Mouse (Mus musculus): Measurements from ENCODE around the gene Anxa3. TPM values are rescaled to one million over a fixed set of nuclear protein-coding genes. Genes with fewer than 3 reads are reported as not detected.

Anxa3 gene
- polyA plus RNA-seq, 1 experiment, result 1.9 TPM

- H3K4me1 ChIP-seq (ENCODE audit: control insufficient read depth, insufficient read depth, insufficient read length, low read length), result no peaks in the 10 kb centered on the region
- no peaks in the 10 kb centered on the region for H3K27me3 ChIP-seq (ENCODE audit: control insufficient read depth, insufficient read depth, low read length)
- H3K36me3 ChIP-seq (ENCODE audit: control insufficient read depth, insufficient read depth, low read length), result no peaks in the 10 kb centered on the region
- TF ChIP-seq POLR2A (IDR thresholded peaks at IDR 0.05; ENCODE audit: low read depth, low read length) (no peak), CTCF (IDR thresholded peaks at IDR 0.05; ENCODE audit: extremely low read depth, insufficient read length, insufficient replicate concordance, low read depth, low read length) (no peak)
- WGBS, result 16% methylated on average over 7 of the region's 7 CpGs
- no peak overlapping the region for H3K4me3 ChIP-seq (ENCODE audit: low read depth, low read length)
- no peak overlapping the region for H3K27ac ChIP-seq (ENCODE audit: insufficient read depth, low read depth, low read length)
Observed at GRCm38 (mm10) chr5:96802185-96802584, 9.0 kb downstream of the Anxa3 start.

- Histone ChIP-seq H3K4me1 (ENCODE audit: control insufficient read depth, insufficient read depth, insufficient read length, low read length) (no peaks in the 10 kb centered on the region), H3K4me3 (ENCODE audit: low read depth, low read length) (no peak overlapping the region), H3K27me3 (ENCODE audit: control insufficient read depth, insufficient read depth, low read length) (no peaks in the 10 kb centered on the region), H3K27ac (ENCODE audit: insufficient read depth, low read depth, low read length) (no peak overlapping the region), H3K36me3 (ENCODE audit: control insufficient read depth, insufficient read depth, low read length) (no peaks in the 10 kb centered on the region)
- WGBS, result 65% methylated on average over 3 of the region's 3 CpGs
- no peak for TF ChIP-seq CTCF (IDR thresholded peaks at IDR 0.05; ENCODE audit: extremely low read depth, insufficient read length, insufficient replicate concordance, low read depth, low read length)
- TF ChIP-seq POLR2A (IDR thresholded peaks at IDR 0.05; ENCODE audit: low read depth, low read length), result no peak
Observed at GRCm38 (mm10) chr5:96803091-96803490, 10.0 kb downstream of the Anxa3 start.

- TF ChIP-seq CTCF (IDR thresholded peaks at IDR 0.05; ENCODE audit: extremely low read depth, insufficient read length, insufficient replicate concordance, low read depth, low read length) (no peak), POLR2A (IDR thresholded peaks at IDR 0.05; ENCODE audit: low read depth, low read length) (no peak)
- Histone ChIP-seq H3K27ac (ENCODE audit: insufficient read depth, low read depth, low read length) (no peak overlapping the region), H3K27me3 (ENCODE audit: control insufficient read depth, insufficient read depth, low read length) (no peaks in the 10 kb centered on the region), H3K36me3 (ENCODE audit: control insufficient read depth, insufficient read depth, low read length) (no peaks in the 10 kb centered on the region), H3K4me1 (ENCODE audit: control insufficient read depth, insufficient read depth, insufficient read length, low read length) (no peaks in the 10 kb centered on the region), H3K4me3 (ENCODE audit: low read depth, low read length) (no peak overlapping the region)
- WGBS, result 76% methylated on average over 4 of the region's 4 CpGs
Observed at GRCm38 (mm10) chr5:96804304-96804703, 11.2 kb downstream of the Anxa3 start.

- 82% methylated on average over 3 of the region's 3 CpGs for WGBS
- TF ChIP-seq POLR2A (IDR thresholded peaks at IDR 0.05; ENCODE audit: low read depth, low read length), result no peak
- no peak for TF ChIP-seq CTCF (IDR thresholded peaks at IDR 0.05; ENCODE audit: extremely low read depth, insufficient read length, insufficient replicate concordance, low read depth, low read length)
- Histone ChIP-seq H3K4me3 (ENCODE audit: low read depth, low read length) (no peak overlapping the region), H3K27ac (ENCODE audit: insufficient read depth, low read depth, low read length) (no peak overlapping the region), H3K27me3 (ENCODE audit: control insufficient read depth, insufficient read depth, low read length) (no peaks in the 10 kb centered on the region), H3K36me3 (ENCODE audit: control insufficient read depth, insufficient read depth, low read length) (no peaks in the 10 kb centered on the region), H3K4me1 (ENCODE audit: control insufficient read depth, insufficient read depth, insufficient read length, low read length) (no peaks in the 10 kb centered on the region)
Observed at GRCm38 (mm10) chr5:96804813-96805212, 11.7 kb downstream of the Anxa3 start.

- Histone ChIP-seq H3K27ac (ENCODE audit: insufficient read depth, low read depth, low read length) (no peak overlapping the region), H3K27me3 (ENCODE audit: control insufficient read depth, insufficient read depth, low read length) (no peaks in the 10 kb centered on the region), H3K4me3 (ENCODE audit: low read depth, low read length) (no peak overlapping the region), H3K36me3 (ENCODE audit: control insufficient read depth, insufficient read depth, low read length) (no peaks in the 10 kb centered on the region; the same call in 1 of the 2 replicates), H3K4me1 (ENCODE audit: control insufficient read depth, insufficient read depth, insufficient read length, low read length) (no peaks in the 10 kb centered on the region)
- no peak for TF ChIP-seq POLR2A (IDR thresholded peaks at IDR 0.05; ENCODE audit: low read depth, low read length)
- TF ChIP-seq CTCF (IDR thresholded peaks at IDR 0.05; ENCODE audit: extremely low read depth, insufficient read length, insufficient replicate concordance, low read depth, low read length), result no peak
- WGBS, result 74% methylated on average over 4 of the region's 4 CpGs
Observed at GRCm38 (mm10) chr5:96810620-96811019, 17.5 kb downstream of the Anxa3 start.

- Histone ChIP-seq H3K36me3 (ENCODE audit: control insufficient read depth, insufficient read depth, low read length) (no peaks in the 10 kb centered on the region), H3K4me1 (ENCODE audit: control insufficient read depth, insufficient read depth, insufficient read length, low read length) (no peaks in the 10 kb centered on the region), H3K4me3 (ENCODE audit: low read depth, low read length) (no peak overlapping the region), H3K27ac (ENCODE audit: insufficient read depth, low read depth, low read length) (no peak overlapping the region), H3K27me3 (ENCODE audit: control insufficient read depth, insufficient read depth, low read length) (no peaks in the 10 kb centered on the region)
- TF ChIP-seq CTCF (IDR thresholded peaks at IDR 0.05; ENCODE audit: extremely low read depth, insufficient read length, insufficient replicate concordance, low read depth, low read length), result no peak
- TF ChIP-seq POLR2A (IDR thresholded peaks at IDR 0.05; ENCODE audit: low read depth, low read length), result no peak
- WGBS, result 79% methylated on average over 13 of the region's 13 CpGs
Observed at GRCm38 (mm10) chr5:96824769-96825327, 31.7 kb downstream of the Anxa3 start.

- Histone ChIP-seq H3K36me3 (ENCODE audit: control insufficient read depth, insufficient read depth, low read length) (no peaks in the 10 kb centered on the region), H3K4me1 (ENCODE audit: control insufficient read depth, insufficient read depth, insufficient read length, low read length) (no peaks in the 10 kb centered on the region), H3K4me3 (ENCODE audit: low read depth, low read length) (no peak overlapping the region), H3K27ac (ENCODE audit: insufficient read depth, low read depth, low read length) (no peak overlapping the region), H3K27me3 (ENCODE audit: control insufficient read depth, insufficient read depth, low read length) (no peaks in the 10 kb centered on the region)
- WGBS, result 82% methylated on average over 1 of the region's 1 CpGs
- TF ChIP-seq POLR2A (IDR thresholded peaks at IDR 0.05; ENCODE audit: low read depth, low read length) (no peak), CTCF (IDR thresholded peaks at IDR 0.05; ENCODE audit: extremely low read depth, insufficient read length, insufficient replicate concordance, low read depth, low read length) (no peak)
Observed at GRCm38 (mm10) chr5:96827176-96827575, 34.0 kb downstream of the Anxa3 start.

Measured in small intestine, adult 2 months (tissue).